Mouse (Mus musculus): ENCODE measurements around the gene Meis2. TPM values are rescaled to one million over a fixed set of nuclear protein-coding genes. Genes with fewer than 3 reads are reported as not detected.

Meis2 gene
- polyA plus RNA-seq, 1 experiment: 209 TPM

- peak; percentile 90 for DNase-seq (ENCODE audit: low read depth)
- TF ChIP-seq CTCF (IDR thresholded peaks at IDR 0.05; ENCODE audit: borderline replicate concordance, extremely low read depth, insufficient read depth, insufficient read length) (no peak), POLR2A (IDR thresholded peaks at IDR 0.05; ENCODE audit: borderline replicate concordance, extremely low read depth, insufficient read depth, insufficient read length, poor library complexity, severe bottlenecking) (no peak)
Measured at GRCm38 (mm10) chr2:115859371-115860140, 206.1 kb downstream of the Meis2 start.

- TF ChIP-seq CTCF (IDR thresholded peaks at IDR 0.05; ENCODE audit: borderline replicate concordance, extremely low read depth, insufficient read depth, insufficient read length) (no peak), POLR2A (IDR thresholded peaks at IDR 0.05; ENCODE audit: borderline replicate concordance, extremely low read depth, insufficient read depth, insufficient read length, poor library complexity, severe bottlenecking) (no peak)
- peak; percentile 81 for DNase-seq (ENCODE audit: low read depth)
Measured at GRCm38 (mm10) chr2:115858927-115859326, 206.7 kb downstream of the Meis2 start.

- DNase-seq (ENCODE audit: low read depth): peak; percentile 53
- TF ChIP-seq CTCF (IDR thresholded peaks at IDR 0.05; ENCODE audit: borderline replicate concordance, extremely low read depth, insufficient read depth, insufficient read length) (no peak), POLR2A (IDR thresholded peaks at IDR 0.05; ENCODE audit: borderline replicate concordance, extremely low read depth, insufficient read depth, insufficient read length, poor library complexity, severe bottlenecking) (no peak)
Measured at GRCm38 (mm10) chr2:115858246-115858645, 207.4 kb downstream of the Meis2 start.

- TF ChIP-seq POLR2A (IDR thresholded peaks at IDR 0.05; ENCODE audit: borderline replicate concordance, extremely low read depth, insufficient read depth, insufficient read length, poor library complexity, severe bottlenecking) (no peak), CTCF (IDR thresholded peaks at IDR 0.05; ENCODE audit: borderline replicate concordance, extremely low read depth, insufficient read depth, insufficient read length) (no peak)
- DNase-seq (ENCODE audit: low read depth): peak; percentile 86
Measured at GRCm38 (mm10) chr2:115857123-115858080, 208.2 kb downstream of the Meis2 start.

- TF ChIP-seq POLR2A (IDR thresholded peaks at IDR 0.05; ENCODE audit: borderline replicate concordance, extremely low read depth, insufficient read depth, insufficient read length, poor library complexity, severe bottlenecking) (no peak), CTCF (IDR thresholded peaks at IDR 0.05; ENCODE audit: borderline replicate concordance, extremely low read depth, insufficient read depth, insufficient read length) (no peak)
- DNase-seq (ENCODE audit: low read depth): peak; percentile 92
Measured at GRCm38 (mm10) chr2:115856401-115857073, 209.1 kb downstream of the Meis2 start.

GRCm38 (mm10) chr2:115855511-115856400 lies 209.9 kb downstream of the Meis2 start:
- DNase-seq (ENCODE audit: low read depth): peak; percentile 98
- TF ChIP-seq CTCF (IDR thresholded peaks at IDR 0.05; ENCODE audit: borderline replicate concordance, extremely low read depth, insufficient read depth, insufficient read length): peak; percentile 93
- TF ChIP-seq POLR2A (IDR thresholded peaks at IDR 0.05; ENCODE audit: borderline replicate concordance, extremely low read depth, insufficient read depth, insufficient read length, poor library complexity, severe bottlenecking): no peak

GRCm38 (mm10) chr2:115854828-115855311 lies 210.8 kb downstream of the Meis2 start:
- DNase-seq (ENCODE audit: low read depth): peak; percentile 69
- TF ChIP-seq CTCF (IDR thresholded peaks at IDR 0.05; ENCODE audit: borderline replicate concordance, extremely low read depth, insufficient read depth, insufficient read length) (no peak), POLR2A (IDR thresholded peaks at IDR 0.05; ENCODE audit: borderline replicate concordance, extremely low read depth, insufficient read depth, insufficient read length, poor library complexity, severe bottlenecking) (no peak)

- TF ChIP-seq CTCF (IDR thresholded peaks at IDR 0.05; ENCODE audit: borderline replicate concordance, extremely low read depth, insufficient read depth, insufficient read length): no peak
- TF ChIP-seq POLR2A (IDR thresholded peaks at IDR 0.05; ENCODE audit: borderline replicate concordance, extremely low read depth, insufficient read depth, insufficient read length, poor library complexity, severe bottlenecking): no peak
- peak; percentile 63 for DNase-seq (ENCODE audit: low read depth)
Measured at GRCm38 (mm10) chr2:115854007-115854827, 211.4 kb downstream of the Meis2 start.

GRCm38 (mm10) chr2:115853221-115853620 lies 212.4 kb downstream of the Meis2 start:
- DNase-seq (ENCODE audit: low read depth): peak; percentile 48
- no peak for TF ChIP-seq POLR2A (IDR thresholded peaks at IDR 0.05; ENCODE audit: borderline replicate concordance, extremely low read depth, insufficient read depth, insufficient read length, poor library complexity, severe bottlenecking)
- TF ChIP-seq CTCF (IDR thresholded peaks at IDR 0.05; ENCODE audit: borderline replicate concordance, extremely low read depth, insufficient read depth, insufficient read length): no peak
